Mouse (Mus musculus): ENCODE measurements at regions not wholly inside any gene's neighbourhood (a gene's known extent, or its start where the extent isn't known, plus 50 kb on each side); places are given as distances from the start of the nearest gene placed in this dataset.

GRCm38 (mm10) chr5:148620895-148621786 lies 68.6 kb upstream of the Ubl3 start:
- TF ChIP-seq USF1 (IDR thresholded peaks at IDR 0.05; ENCODE audit: low read depth, low read length) (no peak), RCOR1 (conservative IDR thresholded peaks at IDR 0.05; ENCODE audit: low read depth, low read length) (no peak), RAD21 (IDR thresholded peaks at IDR 0.05; ENCODE audit: low read depth, low read length) (no peak), UBTF (IDR thresholded peaks at IDR 0.05; ENCODE audit: low read depth, low read length) (no peak), HCFC1 (IDR thresholded peaks at IDR 0.05; ENCODE audit: low read depth, low read length) (no peak), TCF12 (IDR thresholded peaks at IDR 0.05; ENCODE audit: low read depth, low read length) (no peak), MAZ (IDR thresholded peaks at IDR 0.05; ENCODE audit: low read depth, low read length) (no peak), BHLHE40 (IDR thresholded peaks at IDR 0.05; ENCODE audit: low read depth, low read length) (no peak), NRF1 (IDR thresholded peaks at IDR 0.05; ENCODE audit: low read depth, low read length) (no peak), CHD2 (IDR thresholded peaks at IDR 0.05; ENCODE audit: low read length) (no peak), CHD1 (IDR thresholded peaks at IDR 0.05; ENCODE audit: low read depth, low read length) (no peak), CTCF (conservative IDR thresholded peaks at IDR 0.05 in 1 of 2, IDR thresholded peaks at IDR 0.05 in 1 of 2; ENCODE audit: low read depth in 2 of 2, low read length in 2 of 2) (no peak), USF2 (conservative IDR thresholded peaks at IDR 0.05; ENCODE audit: low read depth, low read length) (no peak), NELFE (IDR thresholded peaks at IDR 0.05; ENCODE audit: low read depth, low read length) (no peak), KAT2A (IDR thresholded peaks at IDR 0.05; ENCODE audit: insufficient replicate concordance, low read length) (no peak), MAX (IDR thresholded peaks at IDR 0.05; ENCODE audit: low read length) (no peak), SIN3A (IDR thresholded peaks at IDR 0.05; ENCODE audit: low read length) (no peak), GABPA (IDR thresholded peaks at IDR 0.05; ENCODE audit: insufficient replicate concordance, low read depth, low read length) (no peak), PAX5 (IDR thresholded peaks at IDR 0.05; ENCODE audit: low read length) (no peak), ZC3H11A (IDR thresholded peaks at IDR 0.05; ENCODE audit: low read depth, low read length) (no peak)
- no peak for DNase-seq (ENCODE audit: extremely low read depth)
- H3K4me2 ChIP-seq (ENCODE audit: insufficient read depth, low read depth, poor library complexity, severe bottlenecking), result no peak overlapping the region
- no peak overlapping the region for H3K27ac ChIP-seq (ENCODE audit: insufficient read depth, low read depth)
- in situ Hi-C loops (cut with MboI; ENCODE audit: low pct_ligation_motif_present, low pct_unique_long_range_greater_than_20kb, low sequenced_read_pairs) (no loop called here), dilution Hi-C loops (cut with MboI; ENCODE audit: extremely low pct_ligation_motif_present, extremely low pct_unique_long_range_greater_than_20kb, low sequenced_read_pairs) (no loop called here)
- H3K79me2 ChIP-seq (replicated peaks; ENCODE audit: control insufficient read depth, extremely low read depth, insufficient read depth, poor library complexity, severe bottlenecking), result 0 out of 2 replicates have a peak, but pooled peaks cover 2% of the 10 kb centered on the region
- H3K4me3 ChIP-seq (replicated peaks in 1 of 3; ENCODE audit: low read depth in 2 of 3, low read length in 2 of 3, poor library complexity in 1 of 3), result no peak overlapping the region
- H3K9me3 ChIP-seq (replicated peaks; ENCODE audit: low read length), result peaks cover 3% of the 10 kb centered on the region
- H3K9ac ChIP-seq (ENCODE audit: insufficient read depth, low read depth), result no peak overlapping the region
- no peaks in the 10 kb centered on the region for H3K27me3 ChIP-seq (replicated peaks)
- no peaks in the 10 kb centered on the region for H3K36me3 ChIP-seq (replicated peaks in 1 of 2; ENCODE audit: control insufficient read depth in 1 of 2, insufficient read depth in 1 of 2, low read length in 1 of 2)
- peaks cover 7 to 52% of the 10 kb centered on the region in 2 experiments; a peak in 2 of 4 replicates for H3K4me1 ChIP-seq (ENCODE audit: control insufficient read depth in 1 of 2, insufficient read depth in 2 of 2)

- H3K4me3 ChIP-seq (replicated peaks in 1 of 3; ENCODE audit: low read depth in 2 of 3, low read length in 2 of 3, poor library complexity in 1 of 3), result no peak overlapping the region
- H3K27ac ChIP-seq (ENCODE audit: insufficient read depth, low read depth), result no peak overlapping the region
- H3K9ac ChIP-seq (ENCODE audit: insufficient read depth, low read depth), result no peak overlapping the region
- peaks cover 4 to 40% of the 10 kb centered on the region in 2 experiments; a peak in 2 of 4 replicates for H3K4me1 ChIP-seq (ENCODE audit: control insufficient read depth in 1 of 2, insufficient read depth in 2 of 2)
- no peak overlapping the region for H3K4me2 ChIP-seq (ENCODE audit: insufficient read depth, low read depth, poor library complexity, severe bottlenecking)
- dilution Hi-C loops (cut with MboI; ENCODE audit: extremely low pct_ligation_motif_present, extremely low pct_unique_long_range_greater_than_20kb, low sequenced_read_pairs) (no loop called here), in situ Hi-C loops (cut with MboI; ENCODE audit: low pct_ligation_motif_present, low pct_unique_long_range_greater_than_20kb, low sequenced_read_pairs) (no loop called here)
- TF ChIP-seq ELF1 (IDR thresholded peaks at IDR 0.05; ENCODE audit: low read depth, low read length), result no peak
- DNase-seq (ENCODE audit: extremely low read depth), result no peak
- H3K79me2 ChIP-seq (replicated peaks; ENCODE audit: control insufficient read depth, extremely low read depth, insufficient read depth, poor library complexity, severe bottlenecking), result 0 out of 2 replicates have a peak, but pooled peaks cover 2% of the 10 kb centered on the region
- H3K36me3 ChIP-seq (replicated peaks in 1 of 2; ENCODE audit: control insufficient read depth in 1 of 2, insufficient read depth in 1 of 2, low read length in 1 of 2), result no peaks in the 10 kb centered on the region
- peaks cover 3% of the 10 kb centered on the region for H3K9me3 ChIP-seq (replicated peaks; ENCODE audit: low read length)
- no peaks in the 10 kb centered on the region for H3K27me3 ChIP-seq (replicated peaks)
Measured at GRCm38 (mm10) chr5:148619917-148620316, 67.3 kb upstream of the Ubl3 start.

All from CH12.LX (cell line).